Mouse (Mus musculus): ENCODE measurements around the gene Arhgef40. TPM values are rescaled to one million over a fixed set of nuclear protein-coding genes. Genes with fewer than 3 reads are reported as not detected.
"Not testable (repeated sequence)": the region's sequence is repeated elsewhere in the genome, so short reads cannot be mapped to it uniquely, and the experiment has no call there.

The Arhgef40 gene
- total RNA-seq, 1 experiment from 2014 or later, result 2.5 TPM

DNA sequence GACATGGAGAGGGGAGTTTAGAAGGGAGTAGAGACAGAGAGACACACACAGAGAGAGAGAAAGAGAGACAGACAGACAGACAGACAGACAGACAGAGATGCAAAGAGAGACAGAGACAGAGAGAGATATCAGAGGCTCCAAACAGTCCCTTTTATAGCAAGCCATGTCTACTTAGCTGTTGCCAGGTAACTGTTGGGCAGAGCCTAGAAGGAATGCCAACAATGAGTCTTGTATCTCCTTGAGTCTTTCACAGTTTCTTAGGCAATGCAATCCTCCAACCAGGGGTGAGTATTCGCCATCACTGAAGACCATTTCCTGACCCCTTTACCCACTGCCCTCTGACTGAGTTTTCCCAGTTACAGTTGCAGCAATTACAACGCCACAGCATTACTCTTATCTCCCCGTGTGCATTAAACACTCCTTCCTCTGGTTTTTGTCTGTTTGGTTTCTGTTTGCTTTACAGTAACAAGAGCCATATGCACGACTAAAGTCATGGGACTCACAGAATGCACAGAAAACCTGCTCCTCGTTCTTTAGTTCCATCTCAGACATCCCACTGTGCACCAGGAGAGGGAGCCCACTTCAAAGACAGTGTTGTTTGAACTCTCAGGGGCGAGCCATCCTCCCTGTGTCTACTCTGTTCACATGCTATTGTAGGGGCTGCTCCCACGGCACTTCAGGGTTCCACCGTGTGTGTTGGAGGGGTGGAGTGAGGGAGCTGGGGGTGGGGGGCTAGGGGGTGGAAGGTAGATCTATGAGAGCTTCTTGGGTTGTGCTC is 60.6 kb downstream of the Arhgef40 start:
- no peak for ATAC-seq (replicated peaks; ENCODE audit: insufficient number of reproducible peaks, low FRiP score, low TSS enrichment, poor library complexity, severe bottlenecking)

GRCm38 (mm10) chr14:52045966-52046565 is 61.5 kb downstream of the Arhgef40 start:
- no peak for ATAC-seq (replicated peaks; ENCODE audit: insufficient number of reproducible peaks, low FRiP score, low TSS enrichment, poor library complexity, severe bottlenecking)

- not testable (repeated sequence) for ATAC-seq (replicated peaks; ENCODE audit: insufficient number of reproducible peaks, low FRiP score, low TSS enrichment, poor library complexity, severe bottlenecking)
These were observed 68.2 kb downstream of the Arhgef40 start for GRCm38 (mm10) chr14:52052720-52053119.

Other genes starting within 250 kb of the Arhgef40 start
- not detected in 3 replicates for gene Ang4, start 211.1 kb upstream of the Arhgef40 start, total RNA-seq (2017)
- not detected in 3 replicates for gene AY358078, start 184.7 kb upstream of the Arhgef40 start, total RNA-seq (2017)
- 2.9 TPM in 1 of 3 replicates, not detected in the others for gene Ear6, start 131.0 kb upstream of the Arhgef40 start, total RNA-seq (2017)
- 16.1 to 24.4 TPM (median 21.4 TPM) in 3 replicates for gene Mettl17, start 99.9 kb upstream of the Arhgef40 start, total RNA-seq (2017)
- not detected in 3 replicates for gene Slc39a2, start 91.8 kb upstream of the Arhgef40 start, total RNA-seq (2017)
- 0.43 to 9.4 TPM (median 1.3 TPM) in 3 replicates for gene Ndrg2, start 70.6 kb upstream of the Arhgef40 start, total RNA-seq (2017)
- 2.5 TPM in 1 of 3 replicates, not detected in the others for gene Tppp2, start 66.3 kb upstream of the Arhgef40 start, total RNA-seq (2017)
- not detected in 3 replicates for gene Rnase13, start 61.9 kb upstream of the Arhgef40 start, total RNA-seq (2017)
- 0.97 TPM in 1 of 3 replicates, not detected in the others for gene Tmem253, start 30.9 kb downstream of the Arhgef40 start, total RNA-seq (2017)
- 7.1 to 11.0 TPM (median 8.5 TPM) in 3 replicates for gene Zfp219, start 36.0 kb downstream of the Arhgef40 start, total RNA-seq (2017)
- gene Olfr221, start 57.7 kb downstream of the Arhgef40 start, total RNA-seq (2017), result not detected in 3 replicates
- 287 to 397 TPM (median 370 TPM) in 3 replicates for gene Hnrnpc, start 119.3 kb downstream of the Arhgef40 start, total RNA-seq (2017)
- gene Rpgrip1, start 126.0 kb downstream of the Arhgef40 start, total RNA-seq (2017), result 10.6 to 12.6 TPM (median 12.3 TPM) in 3 replicates
- 96.8 to 144 TPM (median 108 TPM) in 3 replicates for gene Supt16, start 212.7 kb downstream of the Arhgef40 start, total RNA-seq (2017)

Data from monocyte, adult 5-6 weeks (primary cell).